Mouse (Mus musculus) cerebellum, adult 8-10 months (tissue): ENCODE measurements around the gene Fpr2.
A peak's percentile ranks its signal among the peaks of the same experiment; 100 is the strongest.
"Not testable (repeated sequence)": the region's sequence is repeated elsewhere in the genome, so short reads cannot be mapped to it uniquely, and the experiment has no call there.

Experiments used
- DNase-seq: peaks from one replicate; pipeline ENCODE4 v3.0.0; 2022

Gene Fpr2

GRCm38 (mm10) chr17:17887774-17888248 is at the start of gene Fpr2, which contains the start of gene Fpr3:
TSS of gene Fpr2 (plus strand) at chr17:17887824.
TSS of gene Fpr3 (plus strand) at chr17:17887852.
- no peak for DNase-seq

GRCm38 (mm10) chr17:17837919-17838701 is 49.5 kb upstream of the Fpr2 start:
- peak; percentile 95 for DNase-seq

GRCm38 (mm10) chr17:17839276-17839675 is 48.3 kb upstream of the Fpr2 start:
- DNase-seq = no peak

DNA sequence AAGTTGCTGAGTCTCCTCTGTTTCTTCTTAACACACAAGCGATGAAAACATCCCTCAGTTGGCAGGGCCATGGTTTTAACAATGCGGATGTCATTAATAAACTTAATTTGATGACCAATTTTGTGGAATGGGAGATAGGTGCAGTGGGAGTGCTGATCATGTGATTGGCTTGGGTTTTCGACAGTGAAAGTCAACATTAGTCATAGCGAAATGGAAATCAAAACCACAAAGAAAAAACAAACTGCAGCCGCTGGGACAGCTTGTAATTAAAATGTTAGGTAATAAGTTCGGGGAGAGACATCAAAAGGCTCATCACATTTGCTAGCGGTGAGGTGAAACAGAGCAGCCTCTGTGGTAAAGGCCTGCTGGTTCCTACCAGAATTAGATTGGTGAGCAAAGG is 46.8 kb upstream of the Fpr2 start:
- no peak for DNase-seq

- no peak for DNase-seq
Observed at GRCm38 (mm10) chr17:17843534-17844261, 43.9 kb upstream of the Fpr2 start.

DNA sequence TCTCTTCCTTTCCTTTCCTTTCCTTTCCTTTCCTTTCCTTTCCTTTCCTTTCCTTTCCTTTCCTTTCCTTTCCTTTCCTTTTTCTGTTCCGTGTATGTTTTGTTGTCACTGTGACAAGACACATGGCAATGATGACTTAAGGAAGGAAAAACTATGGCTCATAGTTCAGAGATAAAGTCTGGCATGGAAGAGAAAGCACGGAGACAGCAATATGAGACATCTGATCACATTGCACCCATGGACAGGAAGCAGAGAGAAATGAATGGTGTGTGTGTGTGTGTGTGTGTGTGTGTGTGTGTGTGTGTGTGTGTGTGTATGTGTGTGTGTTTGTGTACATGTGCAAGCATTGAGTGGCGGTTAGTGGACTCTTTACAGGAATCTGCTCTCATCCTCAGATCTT is 43.0 kb upstream of the Fpr2 start:
- not testable (repeated sequence) for DNase-seq

DNA sequence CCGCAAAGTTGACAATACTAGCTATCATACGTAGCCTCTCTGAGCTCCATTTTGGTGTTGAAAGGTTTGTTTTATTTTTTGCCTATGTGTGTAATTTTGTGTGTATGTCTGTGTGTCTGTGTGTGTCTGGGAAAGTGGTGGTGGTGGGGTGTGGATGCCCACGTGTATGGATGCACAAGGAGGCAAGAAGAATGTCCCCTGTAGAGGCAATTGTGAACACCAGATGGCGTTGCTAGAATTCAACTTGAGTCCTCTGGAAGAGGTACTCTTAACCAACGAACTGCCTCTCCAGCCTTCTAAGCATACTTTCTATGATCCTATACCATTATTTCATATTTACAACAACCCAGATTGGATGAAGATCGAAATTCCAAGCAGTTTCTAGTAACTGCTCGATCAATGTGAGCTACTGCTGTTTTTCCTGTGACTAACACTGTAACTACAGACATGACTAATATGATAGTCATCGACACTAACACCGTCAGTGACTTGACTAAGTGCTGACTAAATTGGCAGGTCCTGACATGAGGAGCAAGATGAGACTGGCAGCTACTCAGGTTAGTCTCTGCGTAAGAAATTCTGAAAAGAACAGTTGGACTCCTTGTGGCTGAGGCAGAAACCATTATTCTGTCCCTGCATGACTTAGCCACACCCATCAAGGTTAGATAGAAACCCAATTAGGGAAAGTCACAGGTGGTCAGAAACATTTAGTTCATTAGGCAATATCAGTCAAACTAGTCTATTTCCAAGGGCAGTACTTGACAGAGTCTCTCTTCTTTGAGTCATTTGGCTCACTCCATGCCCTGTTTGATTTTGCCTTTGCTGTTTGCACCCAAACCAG is 42.2 kb upstream of the Fpr2 start:
- DNase-seq = no peak

- DNase-seq = no peak
Observed at GRCm38 (mm10) chr17:17848988-17849387, 38.6 kb upstream of the Fpr2 start.

GRCm38 (mm10) chr17:17849906-17850712 is 37.5 kb upstream of the Fpr2 start:
- no peak for DNase-seq

DNA sequence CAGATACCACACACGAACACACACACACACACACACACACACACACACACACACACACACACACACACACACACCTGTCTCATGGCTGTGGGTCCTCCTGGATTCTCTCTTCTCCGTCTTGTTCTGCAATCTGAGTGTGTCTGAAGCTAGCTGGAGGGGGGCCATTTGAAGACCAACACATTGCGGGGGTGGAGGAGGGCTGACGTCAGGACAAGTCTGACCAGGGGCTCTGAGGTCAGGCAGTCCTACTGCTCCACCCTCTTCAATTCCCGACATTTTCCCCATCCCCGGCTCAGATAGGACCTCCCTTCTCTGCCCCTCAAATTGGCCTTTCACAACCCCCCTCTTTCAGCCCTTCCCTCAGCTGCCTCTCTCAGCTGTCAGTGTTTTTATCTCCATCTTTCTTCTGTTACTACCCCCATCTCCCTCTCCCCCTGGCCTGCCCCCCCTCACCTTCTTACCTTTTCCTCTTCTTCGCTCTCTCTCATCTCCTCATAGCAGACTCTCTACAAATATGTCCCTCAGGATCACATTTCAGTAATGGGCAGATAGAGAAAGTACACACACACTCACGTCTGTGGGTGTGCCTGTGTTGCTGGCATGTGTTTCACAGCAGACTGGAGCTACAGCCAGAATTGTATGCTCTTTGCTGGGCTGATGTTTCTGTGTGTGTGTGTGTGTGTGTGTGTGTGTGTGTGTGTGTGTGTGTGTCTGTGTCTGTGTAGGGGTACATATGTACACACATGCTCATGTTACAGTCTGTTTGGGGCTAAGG is 32.4 kb upstream of the Fpr2 start, which contains the start of gene Has1:
Gene Has1 (minus strand): TSS at position 142 of the 775 bp plus-strand sequence.
- DNase-seq = no peak

DNA sequence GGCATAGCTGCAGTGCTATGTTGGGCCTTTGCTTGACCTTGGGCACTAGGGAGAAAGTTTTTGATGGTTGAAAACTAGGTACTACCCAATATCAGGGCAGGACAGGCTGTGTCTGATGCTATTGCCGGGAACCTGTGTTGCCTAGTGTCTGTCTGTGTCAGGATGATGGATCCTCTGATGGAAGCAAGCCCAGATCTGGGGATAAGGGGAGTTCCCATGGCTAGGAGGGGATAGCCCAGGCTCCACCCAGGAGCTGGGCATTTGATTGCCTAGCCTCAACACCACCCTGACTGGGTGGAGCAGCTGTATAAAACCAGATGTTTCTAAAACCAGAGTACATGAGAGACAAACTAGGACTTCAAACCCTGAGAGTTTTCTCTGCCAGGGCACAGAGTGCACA is 31.0 kb upstream of the Fpr2 start:
- no peak for DNase-seq

GRCm38 (mm10) chr17:17857446-17857845 is 30.2 kb upstream of the Fpr2 start:
- no peak for DNase-seq

DNA sequence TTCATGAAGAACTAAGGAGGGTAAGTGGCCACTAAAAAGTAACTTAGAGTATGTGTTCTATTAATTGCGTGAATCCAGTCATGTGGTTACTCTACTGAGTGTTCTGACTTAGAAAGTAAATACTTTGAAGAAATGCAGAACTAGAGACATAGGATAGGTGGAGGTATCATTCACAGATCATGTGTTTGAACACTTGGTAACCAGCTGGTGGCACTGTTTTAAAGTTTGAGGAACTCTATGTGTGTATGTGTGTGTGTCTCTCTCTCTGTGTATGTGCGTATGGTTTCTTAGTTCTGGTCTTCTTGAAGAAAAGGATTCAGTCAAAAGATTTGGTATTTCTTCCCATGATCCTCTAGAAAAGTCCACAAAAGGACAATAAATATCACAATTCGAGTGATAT is 27.5 kb upstream of the Fpr2 start:
- no peak for DNase-seq

DNA sequence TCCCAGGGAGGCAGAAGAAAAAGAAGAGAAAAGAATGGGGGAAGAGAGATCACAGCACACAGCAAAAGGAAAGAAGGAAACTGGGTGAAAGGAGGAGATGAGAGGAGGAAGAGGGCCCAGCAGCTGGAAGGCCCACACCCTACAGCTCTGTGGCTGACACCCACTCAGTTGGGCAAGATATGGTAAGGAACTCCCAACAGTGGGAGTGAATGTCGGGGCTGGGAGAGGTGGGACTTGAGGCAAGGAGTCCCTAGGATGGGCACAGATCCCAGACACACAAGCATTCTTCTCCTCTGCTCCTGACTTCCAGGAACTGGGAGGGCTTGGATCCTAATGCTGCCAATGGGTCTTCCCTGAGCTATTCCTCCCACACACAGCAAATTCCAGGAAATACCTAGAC is 25.3 kb upstream of the Fpr2 start:
- DNase-seq = no peak

- DNase-seq = no peak
Observed at GRCm38 (mm10) chr17:17865168-17865567, 22.5 kb upstream of the Fpr2 start.

DNA sequence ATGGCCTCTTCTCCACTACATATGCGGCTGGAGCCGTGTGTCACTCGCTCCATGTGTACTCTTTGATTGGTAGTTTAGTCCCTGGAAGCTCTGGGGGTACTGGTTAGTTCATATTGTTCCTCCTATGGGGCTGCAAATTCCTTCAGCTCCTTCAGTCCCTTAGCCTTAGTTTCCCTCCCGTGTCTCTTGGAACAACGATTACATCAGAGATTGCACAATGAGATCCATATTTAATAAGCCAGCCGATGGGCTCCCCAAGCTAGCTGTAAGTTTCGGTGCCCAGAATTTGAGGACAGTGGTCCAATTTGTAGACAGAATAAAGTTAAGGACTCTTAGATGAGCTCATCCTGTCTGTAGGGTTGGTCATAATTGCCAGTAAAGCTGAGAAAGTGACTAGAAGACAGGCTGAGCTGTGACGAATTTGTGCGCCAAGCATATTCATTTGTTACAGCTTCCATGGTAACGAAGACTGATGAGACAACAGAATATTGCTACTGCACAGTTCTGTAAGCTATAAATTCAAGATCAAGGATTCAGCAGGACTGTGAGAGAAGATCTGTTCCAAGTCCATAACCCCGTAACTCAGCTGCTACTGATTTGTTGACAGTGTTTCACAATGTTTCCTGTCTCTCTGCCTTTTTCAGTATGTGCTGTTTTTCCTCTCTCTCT is 20.7 kb upstream of the Fpr2 start:
- no peak for DNase-seq

- DNase-seq = no peak
Observed at GRCm38 (mm10) chr17:17870892-17871550, 16.6 kb upstream of the Fpr2 start.

DNA sequence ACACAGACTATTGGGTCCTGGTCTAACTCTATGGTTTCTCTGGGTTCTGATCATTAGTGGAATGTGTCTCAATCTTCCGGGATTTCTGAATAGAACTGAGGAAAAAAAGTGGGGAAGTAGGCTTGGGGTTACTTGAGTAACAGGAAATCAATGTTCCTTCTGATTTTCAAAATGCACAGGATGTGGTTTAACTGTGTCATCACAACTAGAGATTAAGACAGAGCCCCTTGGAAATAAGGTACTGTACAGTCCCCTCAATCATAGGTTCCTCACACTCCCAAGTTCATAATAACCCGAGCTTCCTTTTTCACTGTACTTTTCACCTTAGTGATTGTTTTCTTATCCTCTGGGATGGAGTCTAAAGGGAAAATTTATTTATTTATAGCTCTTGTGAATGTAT is 15.9 kb upstream of the Fpr2 start:
- DNase-seq = no peak

DNA sequence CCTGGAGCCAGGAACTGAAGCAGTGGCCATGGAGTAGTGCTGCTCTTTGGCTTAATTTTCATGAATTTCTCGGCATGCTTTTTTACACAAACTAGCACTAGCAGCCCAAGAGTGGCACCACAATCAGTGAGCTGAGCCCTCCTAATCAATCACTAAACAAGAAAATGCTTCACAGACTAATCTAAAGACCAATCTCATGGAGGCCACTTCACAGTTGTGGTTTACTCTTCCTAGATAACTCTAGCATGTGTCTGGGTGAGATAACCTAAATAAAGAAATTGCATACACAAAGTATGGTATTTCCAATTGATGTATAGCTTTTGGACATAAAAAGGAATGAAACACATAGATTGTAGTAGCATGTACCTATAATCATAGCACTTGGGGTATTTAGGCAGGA is 8.3 kb upstream of the Fpr2 start:
- DNase-seq = no peak

DNA sequence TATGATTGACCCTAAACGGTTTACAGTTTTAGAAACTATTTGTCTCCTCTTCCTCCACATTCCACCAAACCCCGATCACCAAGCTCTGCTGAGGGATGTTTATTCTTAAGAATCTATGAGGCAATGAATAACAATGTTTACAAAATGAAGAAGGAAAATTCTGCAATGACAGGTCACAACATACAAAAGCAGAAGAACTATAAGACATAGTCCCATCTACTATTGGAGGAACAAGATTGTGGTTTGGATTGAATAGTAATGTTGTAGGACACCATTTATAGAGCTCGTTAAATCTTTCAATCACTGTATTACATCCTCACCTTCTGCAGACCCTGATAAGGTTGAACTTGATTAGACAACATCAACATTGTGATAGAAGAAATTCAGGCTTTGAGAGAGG is 5.0 kb upstream of the Fpr2 start:
- DNase-seq = no peak
